Comparison of ENCODE assay signal across 29 mouse cellular contexts in genomic region chr5:37767231-37767630, GRCm38 (mm10). TPM values are rescaled to one million over a fixed set of nuclear protein-coding genes. Genes with fewer than 3 reads are reported as not detected.
DNase-seq lines count a peak whose midpoint lies in the region; ATAC-seq and TF ChIP-seq lines count a peak whose summit lies in the region.
"Had no signal": no experiment of that assay in that cellular context is flagged by ENCODE, and none has a peak within 500 bp of the region (broad histone marks: within the 10 kb centered on the region; RNA-seq: fewer than 3 reads in every experiment).

No protein-coding gene starts in this region.

- TF ChIP-seq CTCF in brain, embryonic 14.5 days (IDR thresholded peaks at IDR 0.05; ENCODE audit: borderline replicate concordance, extremely low read depth, insufficient read depth, insufficient read length), result no peak

- H3K9ac ChIP-seq in forebrain, embryonic 14.5 days (ENCODE audit: low read length), result no peak overlapping the region
- H3K9ac ChIP-seq in forebrain, embryonic 13.5 days, result no peak overlapping the region
- H3K9ac ChIP-seq in kidney, embryonic 16.5 days (replicated peaks; ENCODE audit: low read length), result no peak overlapping the region
- H3K9ac ChIP-seq in embryonic facial prominence, embryonic 14.5 days (ENCODE audit: low read depth, low read length), result no peak overlapping the region
- H3K9ac ChIP-seq: forebrain, embryonic 12.5 days; heart, embryonic 13.5 days; hindbrain, embryonic 14.5 days had no signal

- H3K4me1 ChIP-seq in forebrain, embryonic 14.5 days (ENCODE audit: control insufficient read depth, insufficient read depth, low read length), result peaks cover 19% of the 10 kb centered on the region
- peaks cover 22% of the 10 kb centered on the region for H3K4me1 ChIP-seq in forebrain, embryonic 13.5 days
- peaks cover 15% of the 10 kb centered on the region for H3K4me1 ChIP-seq in kidney, embryonic 16.5 days (ENCODE audit: insufficient read depth, low read length)
- H3K4me1 ChIP-seq in embryonic facial prominence, embryonic 14.5 days (ENCODE audit: control insufficient read depth, insufficient read depth, low read length), result peaks cover 22% of the 10 kb centered on the region
- H3K4me1 ChIP-seq: heart, embryonic 13.5 days had no signal

- WGBS in forebrain, embryonic 14.5 days, result 77% methylated on average over 5 of the region's 5 CpGs
- 78% methylated on average over 5 of the region's 5 CpGs for WGBS in forebrain, embryonic 13.5 days
- WGBS in kidney, embryonic 16.5 days, result 35% methylated on average over 5 of the region's 5 CpGs
- WGBS in embryonic facial prominence, embryonic 14.5 days, result 34% methylated on average over 5 of the region's 5 CpGs

- H3K4me3 ChIP-seq in forebrain, embryonic 14.5 days (ENCODE audit: low read depth, low read length), result no peak overlapping the region
- no peak overlapping the region for H3K4me3 ChIP-seq in forebrain, embryonic 13.5 days
- H3K4me3 ChIP-seq in kidney, embryonic 16.5 days (ENCODE audit: low read length), result no peak overlapping the region
- no peak overlapping the region for H3K4me3 ChIP-seq in embryonic facial prominence, embryonic 14.5 days (ENCODE audit: low read depth, low read length)
- H3K4me3 ChIP-seq: erythroblast, embryonic 14.5 days; forebrain, embryonic 12.5 days; heart, embryonic 13.5 days had no signal

- DNase-seq in forebrain, embryonic 14.5 days (ENCODE audit: low spot score), result peak; percentile 42
- DNase-seq in kidney, postnatal 36 days, result no peak
- DNase-seq in brain, embryonic 14.5 days (ENCODE audit: low read depth), result peak; percentile 66
- peak; percentile 65 for DNase-seq in embryonic facial prominence, embryonic 14.5 days (ENCODE audit: low spot score)
- DNase-seq in layer of hippocampus, adult 9-11 months, result no peak
- DNase-seq: adrenal gland, postnatal 10 days; adrenal gland, postnatal 36 days; B cell, adult 2 months; cerebellum, adult 18-20 months; cerebellum, adult 9-10 months; cerebellum, postnatal 14 days; gastrocnemius, postnatal 10 days; heart, adult 18-20 months; heart, postnatal 14 days; heart, postnatal 4 days; kidney, adult 2 months had no signal

- no peak overlapping the region for H3K4me2 ChIP-seq in forebrain, embryonic 14.5 days (ENCODE audit: low read length)
- H3K4me2 ChIP-seq in forebrain, embryonic 13.5 days, result no peak overlapping the region
- no peak overlapping the region for H3K4me2 ChIP-seq in kidney, embryonic 16.5 days (replicated peaks; ENCODE audit: low read depth, low read length)
- H3K4me2 ChIP-seq in embryonic facial prominence, embryonic 14.5 days (ENCODE audit: low read depth, low read length), result no peak overlapping the region
- H3K4me2 ChIP-seq: forebrain, embryonic 12.5 days; heart, embryonic 13.5 days; hindbrain, embryonic 14.5 days had no signal

- no peaks in the 10 kb centered on the region for H3K36me3 ChIP-seq in forebrain, embryonic 14.5 days (ENCODE audit: control insufficient read depth, insufficient read depth, low read length)
- no peaks in the 10 kb centered on the region for H3K36me3 ChIP-seq in forebrain, embryonic 13.5 days (ENCODE audit: poor library complexity, severe bottlenecking)
- no peaks in the 10 kb centered on the region for H3K36me3 ChIP-seq in kidney, embryonic 16.5 days (ENCODE audit: insufficient read depth, low read length)
- no peaks in the 10 kb centered on the region for H3K36me3 ChIP-seq in embryonic facial prominence, embryonic 14.5 days (ENCODE audit: control insufficient read depth, insufficient read depth, low read length)
- H3K36me3 ChIP-seq: forebrain, embryonic 12.5 days; G1E; heart, embryonic 13.5 days had no signal

- H3K27ac ChIP-seq in forebrain, embryonic 14.5 days (ENCODE audit: low read depth, low read length), result no peak overlapping the region
- no peak overlapping the region for H3K27ac ChIP-seq in forebrain, embryonic 13.5 days
- no peak overlapping the region for H3K27ac ChIP-seq in kidney, embryonic 16.5 days (ENCODE audit: low read length)
- H3K27ac ChIP-seq in embryonic facial prominence, embryonic 14.5 days (replicated peaks; ENCODE audit: low read depth, low read length), result no peak overlapping the region
- H3K27ac ChIP-seq: forebrain, embryonic 12.5 days; heart, embryonic 13.5 days; hindbrain, embryonic 14.5 days; hindbrain, postnatal 0 days had no signal

- no peak for ATAC-seq in forebrain, embryonic 14.5 days
- ATAC-seq in forebrain, embryonic 13.5 days, result no peak
- ATAC-seq in kidney, embryonic 16.5 days (ENCODE audit: low FRiP score, low TSS enrichment), result peak; percentile 31; the same call in 1 of the 2 replicates
- ATAC-seq in embryonic facial prominence, embryonic 14.5 days (ENCODE audit: low read depth), result no peak
- no peak for ATAC-seq in erythroblast, adult 5-6 weeks (replicated peaks; ENCODE audit: low FRiP score, poor library complexity, severe bottlenecking)
- ATAC-seq: hindbrain, postnatal 0 days; inflammation-experienced regulatory T-cells, adult 6 months; intestine, embryonic 16.5 days; Patski had no signal

- 0 out of 2 replicates have a peak, but pooled peaks cover 4% of the 10 kb centered on the region for H3K9me3 ChIP-seq in forebrain, embryonic 14.5 days (replicated peaks; ENCODE audit: control insufficient read depth, low read length)
- H3K9me3 ChIP-seq in forebrain, embryonic 13.5 days (replicated peaks), result peaks cover 9% of the 10 kb centered on the region; the same call in 1 of the 2 replicates
- peaks cover 9% of the 10 kb centered on the region; the same call in 1 of the 2 replicates for H3K9me3 ChIP-seq in kidney, embryonic 16.5 days (ENCODE audit: low read length)
- H3K9me3 ChIP-seq in embryonic facial prominence, embryonic 14.5 days (ENCODE audit: control insufficient read depth, low read length), result 0 out of 2 replicates have a peak, but pooled peaks cover 3% of the 10 kb centered on the region
- H3K9me3 ChIP-seq: forebrain, embryonic 12.5 days; heart, embryonic 13.5 days had no signal

- peaks cover 50% of the 10 kb centered on the region for H3K27me3 ChIP-seq in forebrain, embryonic 14.5 days (replicated peaks; ENCODE audit: control insufficient read depth, insufficient read depth, low read length)
- H3K27me3 ChIP-seq in forebrain, embryonic 13.5 days, result peaks cover 75% of the 10 kb centered on the region
- 0 out of 2 replicates have a peak, but pooled peaks cover 3% of the 10 kb centered on the region for H3K27me3 ChIP-seq in kidney, embryonic 16.5 days (ENCODE audit: insufficient read depth, low read length)
- no peaks in the 10 kb centered on the region for H3K27me3 ChIP-seq in embryonic facial prominence, embryonic 14.5 days (replicated peaks; ENCODE audit: control insufficient read depth, insufficient read depth, low read length)
- H3K27me3 ChIP-seq: heart, embryonic 13.5 days had no signal

- TF ChIP-seq POLR2A in brain, embryonic 14.5 days (IDR thresholded peaks at IDR 0.05; ENCODE audit: borderline replicate concordance, extremely low read depth, insufficient read depth, insufficient read length, poor library complexity, severe bottlenecking), result no peak

RNA-seq across cellular contexts. Expression of gene Cytl1, which starts 31.9 kb away (rescaled TPM):
- not detected in 2 replicates for polyA plus RNA-seq in forebrain, embryonic 14.5 days (2014; fragmentation: Nextera tagmentation; extraction: Ambion mirVana)
- polyA plus RNA-seq in forebrain, embryonic 13.5 days (2015; fragmentation: Nextera tagmentation; extraction: Ambion mirVana), result not detected in 2 replicates
- 0.69 and 1.2 TPM in 2 replicates for polyA plus RNA-seq in kidney, embryonic 16.5 days (2015; fragmentation: Nextera tagmentation; extraction: Ambion mirVana)
- polyA plus RNA-seq in brain, embryonic 14.5 days (2012; rRNA removed), result 0.45 and 0.74 TPM in 2 replicates
- 46.5 and 77.8 TPM in 2 replicates for polyA plus RNA-seq in embryonic facial prominence, embryonic 14.5 days (2014; fragmentation: Nextera tagmentation; extraction: Ambion mirVana)
- not detected in 2 replicates for total RNA-seq in erythroblast, adult 5-6 weeks (2015; ENCODE audit: low replicate concordance)
- not detected in 2 replicates for total RNA-seq in erythroblast, adult 5-6 weeks (2017; ENCODE audit: low replicate concordance)
- total RNA-seq: CH12.LX, G1E had no signal
- polyA plus RNA-seq: erythroblast, embryonic 14.5 days; G1E; inflammation-experienced regulatory T-cells, adult 6 months; Patski had no signal

RNA-seq across cellular contexts. Expression of gene Stk32b, which starts 50.3 kb away (rescaled TPM):
- polyA plus RNA-seq in forebrain, embryonic 14.5 days (2014; fragmentation: Nextera tagmentation; extraction: Ambion mirVana), result 22.1 and 22.5 TPM in 2 replicates
- 7.7 and 9.8 TPM in 2 replicates for polyA plus RNA-seq in forebrain, embryonic 13.5 days (2015; fragmentation: Nextera tagmentation; extraction: Ambion mirVana)
- 3.8 and 4.8 TPM in 2 replicates for polyA plus RNA-seq in kidney, embryonic 16.5 days (2015; fragmentation: Nextera tagmentation; extraction: Ambion mirVana)
- polyA plus RNA-seq in brain, embryonic 14.5 days (2012; rRNA removed), result 52.1 and 66.6 TPM in 2 replicates
- polyA plus RNA-seq in embryonic facial prominence, embryonic 14.5 days (2014; fragmentation: Nextera tagmentation; extraction: Ambion mirVana), result 5.0 and 5.1 TPM in 2 replicates
- total RNA-seq in erythroblast, adult 5-6 weeks (2015; ENCODE audit: low replicate concordance), result 0.84 TPM in 1 of 2 replicates, not detected in the other
- total RNA-seq in erythroblast, adult 5-6 weeks (2017; ENCODE audit: low replicate concordance), result not detected in 2 replicates
- total RNA-seq: CH12.LX had no signal
- polyA plus RNA-seq: G1E; inflammation-experienced regulatory T-cells, adult 6 months had no signal

RNA-seq across cellular contexts. Expression of gene Msx1, which starts 57.2 kb away (rescaled TPM):
- 12.5 and 16.1 TPM in 2 replicates for polyA plus RNA-seq in forebrain, embryonic 14.5 days (2014; fragmentation: Nextera tagmentation; extraction: Ambion mirVana)
- polyA plus RNA-seq in forebrain, embryonic 13.5 days (2015; fragmentation: Nextera tagmentation; extraction: Ambion mirVana), result 17.7 and 20.2 TPM in 2 replicates
- polyA plus RNA-seq in kidney, embryonic 16.5 days (2015; fragmentation: Nextera tagmentation; extraction: Ambion mirVana), result 1.9 and 3.9 TPM in 2 replicates
- polyA plus RNA-seq in brain, embryonic 14.5 days (2012; rRNA removed), result 12.4 and 17.0 TPM in 2 replicates
- 73.2 and 82.9 TPM in 2 replicates for polyA plus RNA-seq in embryonic facial prominence, embryonic 14.5 days (2014; fragmentation: Nextera tagmentation; extraction: Ambion mirVana)
- not detected in 2 replicates for total RNA-seq in erythroblast, adult 5-6 weeks (2015; ENCODE audit: low replicate concordance)
- not detected in 2 replicates for total RNA-seq in erythroblast, adult 5-6 weeks (2017; ENCODE audit: low replicate concordance)
- total RNA-seq: CH12.LX, G1E had no signal
- polyA plus RNA-seq: erythroblast, embryonic 14.5 days; G1E; inflammation-experienced regulatory T-cells, adult 6 months had no signal

Comparison
In these comparisons a context has a peak if more than half of its experiments do, and no peak if none do; other contexts are left out.
1. DNase-seq: peak in forebrain, embryonic 14.5 days (single experiment), brain, embryonic 14.5 days (single experiment) and embryonic facial prominence, embryonic 14.5 days (single experiment); none in kidney, postnatal 36 days (0 of 2) and layer of hippocampus, adult 9-11 months (single experiment).
2. RNA of gene Cytl1, which starts 31.9 kb away (polyA plus RNA-seq): 46.5 to 77.8 TPM in embryonic facial prominence, embryonic 14.5 days; 0.69 to 1.2 TPM in kidney, embryonic 16.5 days, 0.45 to 0.74 TPM in brain, embryonic 14.5 days, not detected in forebrain, embryonic 13.5 days and not detected in forebrain, embryonic 14.5 days; every median in the first group is over 10 times any median in the second.